Mouse (Mus musculus): Measurements from ENCODE around the gene Prkg1. TPM values are rescaled to one million over a fixed set of nuclear protein-coding genes. Genes with fewer than 3 reads are reported as not detected.

The Prkg1 gene
- total and polyA plus RNA-seq, 3 experiments, result 2.2 to 13.6 (median 11.0) TPM

GRCm38 (mm10) chr19:31424319-31424718 lies 340.5 kb downstream of the Prkg1 start:
- no peak overlapping the region for H3K9ac ChIP-seq (ENCODE audit: low read depth, low read length)
- H3K4me3 ChIP-seq, result no peak overlapping the region
- H3K36me3 ChIP-seq (ENCODE audit: control insufficient read depth, insufficient read depth, low read length), result no peaks in the 10 kb centered on the region
- no peaks in the 10 kb centered on the region for H3K79me2 ChIP-seq (replicated peaks; ENCODE audit: control insufficient read depth, insufficient read depth, low read length)
- intact Hi-C loops (cut with DNase I), result loop anchor here (5.0 kb wide), 1 partner anchor 338 kb away; no protein-coding TSS in a partner anchor
- H3K27me3 ChIP-seq (ENCODE audit: control insufficient read depth, insufficient read depth, low read length), result no peaks in the 10 kb centered on the region
- no peak overlapping the region for H3K27ac ChIP-seq
- H3K4me1 ChIP-seq (ENCODE audit: control insufficient read depth, insufficient read depth, low read length), result no peaks in the 10 kb centered on the region; the same call in 1 of the 2 replicates
- WGBS, result 29% methylated on average over 5 of the region's 5 CpGs
- TF ChIP-seq EP300 (IDR thresholded peaks at IDR 0.05; ENCODE audit: insufficient read depth, low read depth, low read length), result no peak
- TF ChIP-seq CTCF (IDR thresholded peaks at IDR 0.05), result no peak
- TF ChIP-seq POLR2A (IDR thresholded peaks at IDR 0.05; ENCODE audit: insufficient read depth, low read depth, low read length), result no peak
- DNase-seq, result no peak

GRCm38 (mm10) chr19:31413571-31413970 lies 351.3 kb downstream of the Prkg1 start:
- H3K27me3 ChIP-seq (ENCODE audit: control insufficient read depth, insufficient read depth, low read length), result no peaks in the 10 kb centered on the region
- H3K36me3 ChIP-seq (ENCODE audit: control insufficient read depth, insufficient read depth, low read length), result no peaks in the 10 kb centered on the region
- no peak for DNase-seq
- TF ChIP-seq POLR2A (IDR thresholded peaks at IDR 0.05; ENCODE audit: insufficient read depth, low read depth, low read length), result no peak
- TF ChIP-seq CTCF (IDR thresholded peaks at IDR 0.05), result no peak
- TF ChIP-seq EP300 (IDR thresholded peaks at IDR 0.05; ENCODE audit: insufficient read depth, low read depth, low read length), result no peak
- no peak overlapping the region for H3K4me3 ChIP-seq
- no peak overlapping the region for H3K9ac ChIP-seq (ENCODE audit: low read depth, low read length)
- no peak overlapping the region for H3K27ac ChIP-seq
- 86% methylated on average over 7 of the region's 7 CpGs for WGBS
- H3K79me2 ChIP-seq (replicated peaks; ENCODE audit: control insufficient read depth, insufficient read depth, low read length), result no peaks in the 10 kb centered on the region
- peaks cover 1% of the 10 kb centered on the region; the same call in 1 of the 2 replicates for H3K4me1 ChIP-seq (ENCODE audit: control insufficient read depth, insufficient read depth, low read length)
- intact Hi-C loops (cut with DNase I), result no loop called here

GRCm38 (mm10) chr19:31396096-31396495 lies 368.7 kb downstream of the Prkg1 start:
- Histone ChIP-seq H3K27me3 (ENCODE audit: control insufficient read depth, insufficient read depth, low read length) (no peaks in the 10 kb centered on the region), H3K4me1 (ENCODE audit: control insufficient read depth, insufficient read depth, low read length) (no peaks in the 10 kb centered on the region), H3K9ac (ENCODE audit: low read depth, low read length) (no peak overlapping the region), H3K4me3 (no peak overlapping the region), H3K36me3 (ENCODE audit: control insufficient read depth, insufficient read depth, low read length) (no peaks in the 10 kb centered on the region), H3K79me2 (replicated peaks; ENCODE audit: control insufficient read depth, insufficient read depth, low read length) (no peaks in the 10 kb centered on the region), H3K27ac (no peak overlapping the region)
- intact Hi-C loops (cut with DNase I), result no loop called here
- TF ChIP-seq EP300 (IDR thresholded peaks at IDR 0.05; ENCODE audit: insufficient read depth, low read depth, low read length), result no peak
- TF ChIP-seq CTCF (IDR thresholded peaks at IDR 0.05), result no peak
- TF ChIP-seq POLR2A (IDR thresholded peaks at IDR 0.05; ENCODE audit: insufficient read depth, low read depth, low read length), result no peak
- WGBS, result 51% methylated on average over 1 of the region's 1 CpGs
- DNase-seq, result no peak

GRCm38 (mm10) chr19:31385353-31385752 lies 379.5 kb downstream of the Prkg1 start:
- no peaks in the 10 kb centered on the region for H3K79me2 ChIP-seq (replicated peaks; ENCODE audit: control insufficient read depth, insufficient read depth, low read length)
- H3K4me3 ChIP-seq, result no peak overlapping the region
- no peak overlapping the region for H3K9ac ChIP-seq (ENCODE audit: low read depth, low read length)
- intact Hi-C loops (cut with DNase I), result no loop called here
- H3K27me3 ChIP-seq (ENCODE audit: control insufficient read depth, insufficient read depth, low read length), result no peaks in the 10 kb centered on the region
- no peaks in the 10 kb centered on the region for H3K4me1 ChIP-seq (ENCODE audit: control insufficient read depth, insufficient read depth, low read length)
- no peak overlapping the region for H3K27ac ChIP-seq
- H3K36me3 ChIP-seq (ENCODE audit: control insufficient read depth, insufficient read depth, low read length), result no peaks in the 10 kb centered on the region
- DNase-seq, result no peak
- 85% methylated on average over 3 of the region's 3 CpGs for WGBS
- TF ChIP-seq CTCF (IDR thresholded peaks at IDR 0.05) (no peak), POLR2A (IDR thresholded peaks at IDR 0.05; ENCODE audit: insufficient read depth, low read depth, low read length) (no peak), EP300 (IDR thresholded peaks at IDR 0.05; ENCODE audit: insufficient read depth, low read depth, low read length) (no peak)

GRCm38 (mm10) chr19:31383881-31384280 lies 381.0 kb downstream of the Prkg1 start:
- 44% methylated on average over 5 of the region's 5 CpGs for WGBS
- H3K4me1 ChIP-seq (ENCODE audit: control insufficient read depth, insufficient read depth, low read length), result no peaks in the 10 kb centered on the region
- DNase-seq, result no peak

GRCm38 (mm10) chr19:31370106-31370505 lies 394.7 kb downstream of the Prkg1 start:
- Histone ChIP-seq H3K36me3 (ENCODE audit: control insufficient read depth, insufficient read depth, low read length) (no peaks in the 10 kb centered on the region), H3K27ac (no peak overlapping the region), H3K4me1 (ENCODE audit: control insufficient read depth, insufficient read depth, low read length) (no peaks in the 10 kb centered on the region), H3K27me3 (ENCODE audit: control insufficient read depth, insufficient read depth, low read length) (no peaks in the 10 kb centered on the region), H3K9ac (ENCODE audit: low read depth, low read length) (no peak overlapping the region), H3K79me2 (replicated peaks; ENCODE audit: control insufficient read depth, insufficient read depth, low read length) (no peaks in the 10 kb centered on the region; the same call in 1 of the 2 replicates), H3K4me3 (no peak overlapping the region)
- TF ChIP-seq CTCF (IDR thresholded peaks at IDR 0.05) (no peak), POLR2A (IDR thresholded peaks at IDR 0.05; ENCODE audit: insufficient read depth, low read depth, low read length) (no peak), EP300 (IDR thresholded peaks at IDR 0.05; ENCODE audit: insufficient read depth, low read depth, low read length) (no peak)
- no peak for DNase-seq
- intact Hi-C loops (cut with DNase I), result no loop called here
- 33% methylated on average over 1 of the region's 1 CpGs for WGBS

More at GRCm38 (mm10) chr19:31383881-31384280, 381.0 kb downstream of the Prkg1 start:
- TF ChIP-seq POLR2A (IDR thresholded peaks at IDR 0.05; ENCODE audit: insufficient read depth, low read depth, low read length) (no peak), CTCF (IDR thresholded peaks at IDR 0.05) (no peak), EP300 (IDR thresholded peaks at IDR 0.05; ENCODE audit: insufficient read depth, low read depth, low read length) (no peak)
- no peaks in the 10 kb centered on the region for H3K27me3 ChIP-seq (ENCODE audit: control insufficient read depth, insufficient read depth, low read length)
- intact Hi-C loops (cut with DNase I), result no loop called here
- no peak overlapping the region for H3K4me3 ChIP-seq
- no peaks in the 10 kb centered on the region for H3K36me3 ChIP-seq (ENCODE audit: control insufficient read depth, insufficient read depth, low read length)
- H3K79me2 ChIP-seq (replicated peaks; ENCODE audit: control insufficient read depth, insufficient read depth, low read length), result no peaks in the 10 kb centered on the region
- no peak overlapping the region for H3K27ac ChIP-seq
- H3K9ac ChIP-seq (ENCODE audit: low read depth, low read length), result no peak overlapping the region
